Mouse (Mus musculus): ENCODE results near the gene Pnpla6.

DNA sequence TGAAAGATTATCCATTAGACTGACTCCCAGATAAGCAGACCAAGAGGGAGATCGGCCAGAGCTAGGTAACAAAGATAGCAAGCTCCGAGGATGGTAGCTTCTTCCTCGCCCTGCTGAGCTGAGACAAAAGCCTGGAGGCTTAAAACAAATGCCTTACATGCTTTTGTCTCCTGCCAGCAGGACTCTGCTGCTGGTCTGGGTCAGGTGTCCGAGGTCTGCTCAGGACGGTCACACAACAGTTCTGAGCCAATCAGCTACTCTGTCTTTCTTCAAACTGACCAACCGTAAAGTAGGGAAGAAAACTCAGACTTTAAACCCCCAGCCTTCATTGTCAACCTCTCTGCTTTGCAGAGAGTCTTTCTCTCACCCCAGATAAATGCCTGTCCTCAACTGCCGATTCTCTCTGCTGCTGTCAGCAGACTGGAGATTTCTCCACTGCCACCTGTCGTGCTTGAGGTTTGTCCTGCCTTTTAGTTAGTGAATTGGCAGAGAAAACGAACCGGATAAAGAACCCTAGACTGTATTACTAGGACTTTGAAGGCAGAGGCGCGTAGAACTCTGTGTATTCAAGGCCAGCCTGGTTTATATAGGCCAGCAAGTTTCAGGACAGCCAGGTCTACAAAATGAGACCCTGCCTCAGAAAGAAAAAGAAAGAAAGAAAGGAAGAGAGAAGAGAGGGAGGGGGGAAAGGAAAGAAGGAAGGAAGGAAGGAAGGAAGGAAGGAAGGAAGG is 52.6 kb downstream of the Pnpla6 start, which contains the start of gene C330021F23Rik:
- no peak for TF ChIP-seq CHD2 (IDR thresholded peaks at IDR 0.05; ENCODE audit: low read depth, low read length)
- no peak for TF ChIP-seq HCFC1 (IDR thresholded peaks at IDR 0.05; ENCODE audit: borderline replicate concordance, insufficient read depth, low read length)
- TF ChIP-seq ZNF384 (IDR thresholded peaks at IDR 0.05; ENCODE audit: low read depth, low read length) = no peak

Data from ES-E14 (cell line).